Mouse (Mus musculus): ENCODE results near the gene Ccr9. TPM values are rescaled to one million over a fixed set of nuclear protein-coding genes. Genes with fewer than 3 reads are reported as not detected.

Gene Ccr9
- polyA plus RNA-seq, 1 experiment from 2014 or later = 0.61 TPM

DNA sequence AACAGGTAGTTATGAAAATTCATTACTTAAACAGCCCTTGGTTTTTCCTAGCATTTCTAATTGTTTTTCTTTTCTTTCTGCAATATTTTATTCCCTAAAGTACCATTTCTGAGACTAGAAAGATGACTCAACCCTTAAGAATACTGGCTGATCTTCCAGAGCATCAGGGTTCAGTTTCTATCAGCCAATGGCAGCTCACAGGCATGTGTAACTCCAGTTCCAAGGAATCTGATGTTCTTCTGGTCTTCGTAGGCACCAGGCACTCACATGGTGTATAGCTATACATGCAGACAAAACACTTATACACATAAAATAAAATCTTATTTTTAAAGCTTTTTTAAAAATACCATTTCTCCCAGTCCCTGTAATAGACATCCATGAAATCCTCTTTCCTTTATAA is 79.9 kb downstream of the Ccr9 start:
- no peak overlapping the region for H3K27ac ChIP-seq (ENCODE audit: low read depth, low read length)
- no peak for TF ChIP-seq CTCF (IDR thresholded peaks at IDR 0.05; ENCODE audit: low read depth)
- no peak overlapping the region for H3K9ac ChIP-seq (ENCODE audit: low read depth, low read length)
- no peak for ATAC-seq
- WGBS = 50% methylated on average over 1 of the region's 1 CpGs
- H3K4me3 ChIP-seq (ENCODE audit: low read depth, low read length) = no peak overlapping the region
- no peaks in the 10 kb centered on the region for H3K4me1 ChIP-seq (replicated peaks; ENCODE audit: control insufficient read depth, insufficient read depth, low read length)
- no peaks in the 10 kb centered on the region for H3K27me3 ChIP-seq (replicated peaks; ENCODE audit: control insufficient read depth, insufficient read depth, low read length)
- H3K9me3 ChIP-seq (ENCODE audit: control insufficient read depth) = no peaks in the 10 kb centered on the region
- no peak overlapping the region for H3K4me2 ChIP-seq (replicated peaks; ENCODE audit: low read depth)
- no peaks in the 10 kb centered on the region for H3K36me3 ChIP-seq (ENCODE audit: control insufficient read depth, insufficient read depth)

DNA sequence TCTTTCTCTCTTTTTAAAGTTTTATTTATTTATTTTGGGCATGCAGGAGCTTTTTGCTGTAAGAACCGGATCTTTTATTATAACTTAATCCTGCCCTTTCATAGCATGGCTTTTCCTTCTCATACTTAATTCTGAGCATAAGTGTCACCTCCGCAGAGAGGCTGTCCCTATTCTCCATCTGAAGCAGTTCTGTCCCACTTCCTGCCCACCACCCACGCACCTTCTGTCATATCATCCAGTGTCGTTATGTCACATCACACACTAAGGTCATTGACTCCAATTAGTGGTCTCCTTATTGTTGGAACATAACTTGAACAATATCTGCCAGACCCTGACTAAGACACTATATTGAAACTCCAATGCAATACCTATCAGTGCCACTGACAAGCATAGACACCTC is 80.4 kb downstream of the Ccr9 start:
- no peak for TF ChIP-seq CTCF (IDR thresholded peaks at IDR 0.05; ENCODE audit: low read depth)
- H3K9ac ChIP-seq (ENCODE audit: low read depth, low read length) = no peak overlapping the region
- H3K36me3 ChIP-seq (ENCODE audit: control insufficient read depth, insufficient read depth) = no peaks in the 10 kb centered on the region
- WGBS = 72% methylated on average over 4 of the region's 4 CpGs
- no peak overlapping the region for H3K27ac ChIP-seq (ENCODE audit: low read depth, low read length)
- H3K4me2 ChIP-seq (replicated peaks; ENCODE audit: low read depth) = no peak overlapping the region
- ATAC-seq = no peak
- no peaks in the 10 kb centered on the region for H3K9me3 ChIP-seq (ENCODE audit: control insufficient read depth)
- no peak overlapping the region for H3K4me3 ChIP-seq (ENCODE audit: low read depth, low read length)
- H3K4me1 ChIP-seq (replicated peaks; ENCODE audit: control insufficient read depth, insufficient read depth, low read length) = no peaks in the 10 kb centered on the region
- H3K27me3 ChIP-seq (replicated peaks; ENCODE audit: control insufficient read depth, insufficient read depth, low read length) = no peaks in the 10 kb centered on the region

DNA sequence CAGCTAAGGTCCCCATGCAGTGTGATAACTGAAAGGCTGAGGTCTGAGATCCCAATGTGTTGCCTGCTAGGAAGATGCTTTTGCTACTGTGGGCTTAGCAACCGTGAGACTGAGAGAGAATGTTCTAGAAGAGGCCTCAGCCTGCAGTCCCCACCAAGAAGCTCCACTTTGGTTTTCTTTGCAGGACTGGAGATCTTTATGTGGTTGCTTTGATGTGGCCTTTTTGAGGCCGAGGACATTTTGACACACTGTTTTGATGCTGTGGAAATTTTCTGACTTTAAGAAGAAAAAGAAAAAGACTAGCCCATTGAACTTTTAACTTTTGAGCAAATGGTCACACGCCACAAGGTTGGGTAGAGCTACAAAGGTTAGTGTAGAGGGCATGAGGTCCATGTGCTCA is 82.6 kb downstream of the Ccr9 start:
- Histone ChIP-seq H3K9ac (ENCODE audit: low read depth, low read length) (no peak overlapping the region), H3K4me1 (replicated peaks; ENCODE audit: control insufficient read depth, insufficient read depth, low read length) (no peaks in the 10 kb centered on the region), H3K27ac (ENCODE audit: low read depth, low read length) (no peak overlapping the region), H3K4me2 (replicated peaks; ENCODE audit: low read depth) (no peak overlapping the region), H3K9me3 (ENCODE audit: control insufficient read depth) (no peaks in the 10 kb centered on the region), H3K36me3 (ENCODE audit: control insufficient read depth, insufficient read depth) (no peaks in the 10 kb centered on the region), H3K4me3 (ENCODE audit: low read depth, low read length) (no peak overlapping the region), H3K27me3 (replicated peaks; ENCODE audit: control insufficient read depth, insufficient read depth, low read length) (no peaks in the 10 kb centered on the region)
- no peak for TF ChIP-seq CTCF (IDR thresholded peaks at IDR 0.05; ENCODE audit: low read depth)
- WGBS = 85% methylated on average over 3 of the region's 3 CpGs
- no peak for ATAC-seq

- H3K27me3 ChIP-seq (replicated peaks; ENCODE audit: control insufficient read depth, insufficient read depth, low read length) = no peaks in the 10 kb centered on the region
- no peak overlapping the region for H3K4me3 ChIP-seq (ENCODE audit: low read depth, low read length)
- no peak overlapping the region for H3K27ac ChIP-seq (ENCODE audit: low read depth, low read length)
- no peak for TF ChIP-seq CTCF (IDR thresholded peaks at IDR 0.05; ENCODE audit: low read depth)
- H3K9me3 ChIP-seq (ENCODE audit: control insufficient read depth) = no peaks in the 10 kb centered on the region
- H3K4me1 ChIP-seq (replicated peaks; ENCODE audit: control insufficient read depth, insufficient read depth, low read length) = no peaks in the 10 kb centered on the region
- H3K9ac ChIP-seq (ENCODE audit: low read depth, low read length) = no peak overlapping the region
- no peak overlapping the region for H3K4me2 ChIP-seq (replicated peaks; ENCODE audit: low read depth)
- ATAC-seq = no peak
- 80% methylated on average over 4 of the region's 4 CpGs for WGBS
- no peaks in the 10 kb centered on the region for H3K36me3 ChIP-seq (ENCODE audit: control insufficient read depth, insufficient read depth)
Measured at GRCm38 (mm10) chr9:123762886-123763285, 84.6 kb downstream of the Ccr9 start.

- Histone ChIP-seq H3K4me3 (ENCODE audit: low read depth, low read length) (no peak overlapping the region), H3K4me1 (replicated peaks; ENCODE audit: control insufficient read depth, insufficient read depth, low read length) (no peaks in the 10 kb centered on the region), H3K4me2 (replicated peaks; ENCODE audit: low read depth) (no peak overlapping the region), H3K9me3 (ENCODE audit: control insufficient read depth) (no peaks in the 10 kb centered on the region), H3K27ac (ENCODE audit: low read depth, low read length) (no peak overlapping the region), H3K27me3 (replicated peaks; ENCODE audit: control insufficient read depth, insufficient read depth, low read length) (no peaks in the 10 kb centered on the region), H3K9ac (ENCODE audit: low read depth, low read length) (no peak overlapping the region), H3K36me3 (ENCODE audit: control insufficient read depth, insufficient read depth) (no peaks in the 10 kb centered on the region)
- no peak for TF ChIP-seq CTCF (IDR thresholded peaks at IDR 0.05; ENCODE audit: low read depth)
- WGBS = 77% methylated on average over 3 of the region's 3 CpGs
- ATAC-seq = no peak
Measured at GRCm38 (mm10) chr9:123763771-123764170, 85.5 kb downstream of the Ccr9 start.

DNA sequence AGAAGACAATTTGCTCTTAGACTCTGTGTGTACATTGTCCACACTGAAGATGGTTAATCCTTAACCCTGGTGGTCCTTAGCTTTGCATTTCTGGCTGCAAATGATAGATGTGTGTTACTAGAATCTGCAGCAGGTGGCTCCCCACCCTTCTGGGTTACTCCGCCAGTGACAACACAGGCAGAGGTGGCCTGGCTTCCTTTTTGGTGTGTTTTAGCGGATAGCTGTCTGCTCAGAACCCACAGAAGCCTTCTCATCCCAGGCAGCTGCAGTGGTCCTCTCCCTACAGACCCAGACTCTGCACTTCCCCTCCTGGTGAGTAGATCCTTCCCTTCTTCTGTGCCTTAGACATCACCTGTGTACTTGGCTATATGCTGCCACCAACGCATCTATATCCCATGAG is 88.8 kb downstream of the Ccr9 start:
- H3K27me3 ChIP-seq (replicated peaks; ENCODE audit: control insufficient read depth, insufficient read depth, low read length) = no peaks in the 10 kb centered on the region
- no peak for TF ChIP-seq CTCF (IDR thresholded peaks at IDR 0.05; ENCODE audit: low read depth)
- no peaks in the 10 kb centered on the region for H3K4me1 ChIP-seq (replicated peaks; ENCODE audit: control insufficient read depth, insufficient read depth, low read length)
- no peak overlapping the region for H3K27ac ChIP-seq (ENCODE audit: low read depth, low read length)
- no peak overlapping the region for H3K4me3 ChIP-seq (ENCODE audit: low read depth, low read length)
- H3K9me3 ChIP-seq (ENCODE audit: control insufficient read depth) = no peaks in the 10 kb centered on the region
- no peaks in the 10 kb centered on the region for H3K36me3 ChIP-seq (ENCODE audit: control insufficient read depth, insufficient read depth)
- H3K4me2 ChIP-seq (replicated peaks; ENCODE audit: low read depth) = no peak overlapping the region
- ATAC-seq = no peak
- 80% methylated on average over 3 of the region's 3 CpGs for WGBS
- no peak overlapping the region for H3K9ac ChIP-seq (ENCODE audit: low read depth, low read length)

GRCm38 (mm10) chr9:123768443-123768842 is 90.2 kb downstream of the Ccr9 start:
- H3K27me3 ChIP-seq (replicated peaks; ENCODE audit: control insufficient read depth, insufficient read depth, low read length) = no peaks in the 10 kb centered on the region
- peak; percentile 84 for ATAC-seq
- H3K4me2 ChIP-seq (replicated peaks; ENCODE audit: low read depth) = no peak overlapping the region
- H3K4me1 ChIP-seq (replicated peaks; ENCODE audit: control insufficient read depth, insufficient read depth, low read length) = no peaks in the 10 kb centered on the region
- 30% methylated on average over 1 of the region's 1 CpGs for WGBS
- no peaks in the 10 kb centered on the region for H3K9me3 ChIP-seq (ENCODE audit: control insufficient read depth)
- H3K36me3 ChIP-seq (ENCODE audit: control insufficient read depth, insufficient read depth) = no peaks in the 10 kb centered on the region
- H3K4me3 ChIP-seq (ENCODE audit: low read depth, low read length) = no peak overlapping the region
- H3K9ac ChIP-seq (ENCODE audit: low read depth, low read length) = no peak overlapping the region
- H3K27ac ChIP-seq (ENCODE audit: low read depth, low read length) = no peak overlapping the region
- TF ChIP-seq CTCF (IDR thresholded peaks at IDR 0.05; ENCODE audit: low read depth) = no peak
